Mouse (Mus musculus) MEL (cell line): Measurements from ENCODE around the gene Ncapd3. TPM values are rescaled to one million over a fixed set of nuclear protein-coding genes. Genes with fewer than 3 reads are reported as not detected.

Source experiments
- DNase-seq: peaks from one replicate; pipeline ENCODE4 v3.0.0; 2011; ENCODE audit warnings: low read depth, low spot score
- H3K27ac ChIP-seq: 2 replicates; pipeline ENCODE4 v1.5.1; 2012; ENCODE audit warnings: low read depth, mild to moderate bottlenecking, control low read depth, low read length, moderate library complexity; ENCODE audit not compliant: control insufficient read depth
- H3K27me3 ChIP-seq, 2 experiments: fragments of 150-350 bp in 1 of 2; sonication (generic) in 1 of 2; 2 replicates each; pipeline ENCODE4 v1.6.1; 2012; ENCODE audit warnings: low read length in 2 of 2, mild to moderate bottlenecking in 2 of 2, improper control_type of control experiment in 1 of 2, moderate library complexity in 1 of 2; ENCODE audit not compliant: insufficient read depth in 2 of 2, control insufficient read depth in 1 of 2
- H3K36me3 ChIP-seq, 2 experiments: 2 replicates each; pipeline ENCODE4 v1.6.1; 2012 to 2014; ENCODE audit warnings: low read length in 2 of 2, improper control_type of control experiment in 1 of 2, inconsistent platforms in 1 of 2, mild to moderate bottlenecking in 1 of 2; ENCODE audit not compliant: insufficient read depth in 2 of 2, control insufficient read depth in 1 of 2
- H3K4me1 ChIP-seq, 2 experiments: fragments of 150-350 bp in 1 of 2; sonication (generic) in 1 of 2; 2 replicates each; pipeline ENCODE4 v1.6.1; 2012; ENCODE audit warnings: low read length in 2 of 2, improper control_type of control experiment in 1 of 2, mild to moderate bottlenecking in 1 of 2; ENCODE audit not compliant: insufficient read depth in 2 of 2, control insufficient read depth in 1 of 2
- H3K4me3 ChIP-seq, 2 experiments: fragments of 150-350 bp in 1 of 2; sonication (generic) in 1 of 2; 2 replicates each; pipeline ENCODE4 v1.5.1; 2012; ENCODE audit warnings: low read depth in 2 of 2, low read length in 2 of 2, mild to moderate bottlenecking in 2 of 2, moderate library complexity in 2 of 2, control low read depth in 1 of 2, improper control_type of control experiment in 1 of 2; ENCODE audit not compliant: control insufficient read depth in 1 of 2, insufficient read depth in 1 of 2
- H3K79me2 ChIP-seq: 2 replicates; pipeline ENCODE4 v1.6.1; 2012; ENCODE audit warnings: mild to moderate bottlenecking, low read length, moderate library complexity; ENCODE audit not compliant: control insufficient read depth, poor library complexity, insufficient read depth
- H3K9ac ChIP-seq: 2 replicates; pipeline ENCODE4 v1.6.1; 2012; ENCODE audit warnings: low read depth, mild to moderate bottlenecking, control low read depth, low read length, moderate library complexity; ENCODE audit not compliant: control insufficient read depth, poor library complexity, severe bottlenecking
- H3K9me3 ChIP-seq: fragments of 150-350 bp; sonication (generic); replicated peaks from 2 replicates; pipeline ENCODE4 v1.6.1; 2012; ENCODE audit warnings: mild to moderate bottlenecking, low read length, improper control_type of control experiment, moderate library complexity; ENCODE audit not compliant: insufficient read depth
- BHLHE40 ChIP-seq: IDR thresholded peaks from 2 replicates; pipeline ENCODE4 v1.6.1; 2012; ENCODE audit warnings: low read depth, mild to moderate bottlenecking, inconsistent platforms, low read length, improper control_type of control experiment, borderline replicate concordance
- CHD1 ChIP-seq: IDR thresholded peaks from 2 replicates; pipeline ENCODE4 v1.6.1; 2012; ENCODE audit warnings: low read depth, mild to moderate bottlenecking, inconsistent platforms, low read length, improper control_type of control experiment
- CHD2 ChIP-seq: IDR thresholded peaks from 2 replicates; pipeline ENCODE4 v1.6.1; 2011; ENCODE audit warnings: low read length, improper control_type of control experiment
- CTCF ChIP-seq, 3 experiments: IDR thresholded peaks in 2 of 3; conservative IDR thresholded peaks in 1 of 3; 2 replicates each; pipeline ENCODE4 v1.5.1; 2011 to 2012; ENCODE audit warnings: low read length in 3 of 3, low read depth in 2 of 3, mild to moderate bottlenecking in 2 of 3, improper control_type of control experiment in 1 of 3, inconsistent platforms in 1 of 3, mixed read lengths in 1 of 3, moderate library complexity in 1 of 3; ENCODE audit not compliant: control insufficient read depth in 1 of 3, insufficient read depth in 1 of 3, poor library complexity in 1 of 3, severe bottlenecking in 1 of 3
- E2F4 ChIP-seq: IDR thresholded peaks from 2 replicates; pipeline ENCODE4 v1.6.1; 2011; ENCODE audit warnings: low read depth, low read length, improper control_type of control experiment, borderline replicate concordance
- ELF1 ChIP-seq: IDR thresholded peaks from 2 replicates; pipeline ENCODE4 v1.6.1; 2014; ENCODE audit warnings: low read depth, mild to moderate bottlenecking, inconsistent platforms, low read length, improper control_type of control experiment, moderate library complexity
- EP300 ChIP-seq, 2 experiments: IDR thresholded peaks; 2 replicates each; pipeline ENCODE4 v1.6.1; 2011; ENCODE audit warnings: improper control_type of control experiment in 2 of 2, low read length in 2 of 2, low read depth in 1 of 2, mild to moderate bottlenecking in 1 of 2
- ETS1 ChIP-seq: IDR thresholded peaks from 2 replicates; pipeline ENCODE4 v1.6.1; 2012; ENCODE audit warnings: low read depth, mild to moderate bottlenecking, inconsistent platforms, low read length, improper control_type of control experiment, moderate library complexity
- GABPA ChIP-seq: IDR thresholded peaks from 2 replicates; pipeline ENCODE4 v1.6.1; 2012; ENCODE audit warnings: low read depth, mild to moderate bottlenecking, inconsistent platforms, low read length, improper control_type of control experiment, moderate library complexity
- JUND ChIP-seq: IDR thresholded peaks from 2 replicates; pipeline ENCODE4 v1.6.1; 2011; ENCODE audit warnings: low read depth, mild to moderate bottlenecking, improper control_type of control experiment, low read length
- MAFK ChIP-seq: IDR thresholded peaks from 2 replicates; pipeline ENCODE4 v1.6.1; 2011; ENCODE audit warnings: low read depth, mild to moderate bottlenecking, low read length, improper control_type of control experiment, borderline replicate concordance
- MAX ChIP-seq: IDR thresholded peaks from 2 replicates; pipeline ENCODE4 v1.6.1; 2011; ENCODE audit warnings: low read length, improper control_type of control experiment
- MAZ ChIP-seq: IDR thresholded peaks from 2 replicates; pipeline ENCODE4 v1.6.1; 2012; ENCODE audit warnings: low read depth, mild to moderate bottlenecking, inconsistent platforms, low read length, improper control_type of control experiment
- MYC ChIP-seq: IDR thresholded peaks from 2 replicates; pipeline ENCODE4 v1.6.1; 2011; ENCODE audit warnings: low read depth, mild to moderate bottlenecking, low read length, improper control_type of control experiment, moderate library complexity
- NELFE ChIP-seq: IDR thresholded peaks from 2 replicates; pipeline ENCODE4 v1.6.1; 2011; ENCODE audit warnings: low read depth, low read length, improper control_type of control experiment
- NRF1 ChIP-seq: IDR thresholded peaks from 2 replicates; pipeline ENCODE4 v1.6.1; 2014; ENCODE audit warnings: low read depth, mild to moderate bottlenecking, inconsistent platforms, low read length, improper control_type of control experiment, moderate library complexity; ENCODE audit not compliant: poor library complexity, insufficient read depth, severe bottlenecking
- POLR2A ChIP-seq, 2 experiments: IDR thresholded peaks; 2 replicates each; pipeline ENCODE4 v1.6.1; 2011 to 2012; ENCODE audit warnings: low read length in 2 of 2, mild to moderate bottlenecking in 2 of 2, control low read depth in 1 of 2, improper control_type of control experiment in 1 of 2, low read depth in 1 of 2, moderate library complexity in 1 of 2; ENCODE audit not compliant: control insufficient read depth in 1 of 2, insufficient read depth in 1 of 2, poor library complexity in 1 of 2
- POLR2AphosphoS2 ChIP-seq: IDR thresholded peaks from 2 replicates; pipeline ENCODE4 v1.6.1; 2011; ENCODE audit warnings: low read length, improper control_type of control experiment
- RAD21 ChIP-seq: IDR thresholded peaks from 2 replicates; pipeline ENCODE4 v1.6.1; 2011; ENCODE audit warnings: mild to moderate bottlenecking, low read depth, low read length, improper control_type of control experiment
- RCOR1 ChIP-seq: IDR thresholded peaks from 2 replicates; pipeline ENCODE4 v1.6.1; 2012; ENCODE audit warnings: low read depth, mild to moderate bottlenecking, inconsistent platforms, low read length, improper control_type of control experiment
- SMC3 ChIP-seq: IDR thresholded peaks from 2 replicates; pipeline ENCODE4 v1.6.1; 2011; ENCODE audit warnings: low read depth, low read length, improper control_type of control experiment
- TBP ChIP-seq: IDR thresholded peaks from 2 replicates; pipeline ENCODE4 v1.8.0; 2011; ENCODE audit warnings: low read depth, low read length, improper control_type of control experiment
- ZC3H11A ChIP-seq: IDR thresholded peaks from 2 replicates; pipeline ENCODE4 v1.6.1; 2012; ENCODE audit warnings: low read depth, mild to moderate bottlenecking, inconsistent platforms, low read length, improper control_type of control experiment
- ZKSCAN1 ChIP-seq: IDR thresholded peaks from 2 replicates; pipeline ENCODE4 v1.6.1; 2012; ENCODE audit warnings: low read depth, mild to moderate bottlenecking, inconsistent platforms, low read length, improper control_type of control experiment, moderate library complexity
- ZMIZ1 ChIP-seq: IDR thresholded peaks from 2 replicates; pipeline ENCODE4 v1.6.1; 2012; ENCODE audit warnings: low read depth, mild to moderate bottlenecking, inconsistent platforms, low read length, improper control_type of control experiment, moderate library complexity
- polyA plus RNA-seq, 2 experiments: library from polyadenylated mRNA; stranded (reverse) in 1 of 2; unstranded in 1 of 2; fragments of >175 nt in 1 of 2; fragments of >200 nt in 1 of 2; gene quantifications; 2 replicates each; pipeline versions ENCODE4 v1.2.1 to v1.2.4; 2012; ENCODE audit warnings: low replicate concordance in 2 of 2, low read depth in 1 of 2; ENCODE audit not compliant: insufficient read length in 2 of 2, insufficient read depth in 1 of 2, missing spikeins in 1 of 2
- total RNA-seq: library from RNA; depleted of rRNA; stranded (reverse); fragments of 300-350 nt; gene quantifications from 2 replicates; pipeline ENCODE4 v1.2.3, GENCODE M21; 2012

Gene Ncapd3
- total and polyA plus RNA-seq, 3 experiments, result 28.7 to 36.5 TPM; not detected in 1

DNA sequence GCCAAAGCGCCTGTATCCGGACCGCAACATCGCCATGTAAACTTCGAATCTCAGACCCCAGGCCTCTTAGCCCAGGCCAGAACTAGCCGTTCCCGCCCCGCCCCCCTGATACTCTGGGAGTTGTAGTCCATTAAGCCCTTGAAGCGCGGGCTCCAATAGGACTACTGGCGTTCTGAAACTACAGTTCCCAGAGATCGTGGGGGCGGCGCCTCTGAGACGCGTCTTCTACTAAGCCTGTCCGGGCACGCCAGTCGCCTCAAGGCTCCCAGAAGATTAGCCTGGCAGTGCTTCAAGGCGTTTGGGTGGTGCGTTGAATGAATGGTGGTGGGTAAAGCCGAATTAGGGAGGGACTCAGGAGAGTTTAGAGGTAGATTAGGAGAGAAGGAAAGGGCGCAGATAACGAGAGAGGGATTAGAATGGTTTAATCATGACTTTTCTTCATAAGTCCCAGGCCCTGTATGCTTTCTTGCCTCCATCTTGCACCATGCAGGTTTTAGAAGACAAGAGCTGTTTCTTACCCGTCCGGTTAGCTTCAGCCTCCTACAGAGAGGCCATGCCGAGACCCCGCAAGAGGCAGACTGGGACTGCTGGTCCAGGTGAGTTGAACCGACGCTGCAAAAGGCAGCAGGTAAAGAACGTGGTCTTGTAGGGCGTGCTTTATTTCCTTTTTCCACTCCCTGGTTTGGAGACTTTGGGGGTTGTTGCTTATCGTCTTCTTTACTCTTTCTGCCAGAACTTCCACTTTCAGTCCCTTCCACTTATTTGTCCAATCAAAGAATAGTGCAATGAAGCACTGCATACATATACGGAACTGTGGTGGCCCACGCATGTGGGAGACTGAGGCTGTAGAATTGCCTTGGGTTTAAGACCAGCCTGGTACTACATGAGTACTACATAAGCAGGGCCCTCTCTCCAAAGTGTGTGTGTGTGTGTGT is 30.2 kb upstream of the Ncapd3 start, which contains the start of the genes Acad8 and Thyn1 (continued):
- TF ChIP-seq ZC3H11A, result no peak
- TF ChIP-seq CHD1, result no peak
- 0 out of 2 replicates have a peak, but pooled peaks have one; percentile 18 for TF ChIP-seq ELF1
- peak; percentile 84; the same call in 1 of the 2 replicates for TF ChIP-seq MYC
- no peak for TF ChIP-seq RCOR1
- TF ChIP-seq CTCF (IDR thresholded peaks at IDR 0.05 in 2 of 3, conservative IDR thresholded peaks at IDR 0.05 in 1 of 3; ENCODE audit: control insufficient read depth in 1 of 3, insufficient read depth in 1 of 3, low read depth in 2 of 3, low read length in 3 of 3, poor library complexity in 1 of 3, severe bottlenecking in 1 of 3), result no peak
- no peak for TF ChIP-seq BHLHE40
- no peak for TF ChIP-seq ETS1
- peak; percentile 78; the same call in 1 of the 2 replicates for TF ChIP-seq POLR2AphosphoS2
- TF ChIP-seq RAD21, result no peak
- TF ChIP-seq E2F4, result no peak
- peak; percentile 80 for TF ChIP-seq MAZ
- TF ChIP-seq ZKSCAN1, result no peak
- TF ChIP-seq TBP, result peak; percentile 81
- TF ChIP-seq JUND, result no peak
- TF ChIP-seq NRF1, result peak; percentile 30; the same call in 1 of the 2 replicates

DNA sequence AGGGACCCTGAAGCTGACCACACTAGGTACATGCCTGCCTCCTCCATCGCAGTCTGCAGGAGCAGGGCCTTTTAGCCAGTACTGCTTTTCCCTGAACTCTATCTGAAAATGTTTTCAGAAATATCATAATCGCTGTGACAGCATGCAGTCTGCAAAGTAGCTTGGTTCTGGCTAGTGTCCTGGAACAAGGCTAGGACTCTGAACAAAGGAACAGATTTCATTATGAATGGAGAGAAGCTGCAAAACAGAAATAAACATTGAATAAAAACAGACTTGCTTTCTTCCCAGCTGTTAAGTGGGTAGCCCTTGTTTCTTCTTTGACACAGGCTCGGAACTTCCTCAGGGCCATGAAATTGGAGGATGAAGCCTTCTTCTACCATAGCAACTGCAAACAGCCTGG is 24.7 kb upstream of the Ncapd3 start:
- Histone ChIP-seq H3K27ac (no peak overlapping the region), H3K9ac (no peak overlapping the region), H3K4me1 (peaks cover 4 to 13% of the 10 kb centered on the region in 2 experiments), H3K36me3 (peaks cover 10 to 22% of the 10 kb centered on the region in 2 experiments), H3K79me2 (peaks cover 4% of the 10 kb centered on the region; the same call in 1 of the 2 replicates), H3K9me3 (no peaks in the 10 kb centered on the region), H3K4me3 (no peak overlapping the region), H3K27me3 (no peaks in the 10 kb centered on the region)
- TF ChIP-seq TBP (no peak), SMC3 (no peak), MAFK (no peak), CHD2 (no peak), EP300 (IDR thresholded peaks at IDR 0.05; ENCODE audit: low read depth in 1 of 2, low read length in 2 of 2) (no peak), ZMIZ1 (no peak), BHLHE40 (no peak), MAZ (no peak), RAD21 (no peak), POLR2A (IDR thresholded peaks at IDR 0.05; ENCODE audit: control insufficient read depth in 1 of 2, insufficient read depth in 1 of 2, low read depth in 1 of 2, low read length in 2 of 2, poor library complexity in 1 of 2) (no peak), GABPA (no peak), NELFE (no peak), MAX (no peak)
- DNase-seq, result no peak
